Mouse (Mus musculus): Measurements from ENCODE around the gene Rbm7. TPM values are rescaled to one million over a fixed set of nuclear protein-coding genes. Genes with fewer than 3 reads are reported as not detected.

Rbm7 gene
- polyA plus RNA-seq (2017; shearing (Covaris generic)), result 205 TPM

GRCm38 (mm10) chr9:48494817-48495547, at the start of gene Rbm7, which contains the start of gene Gm5617:
Rbm7 (minus strand) TSS chr9:48495299.
Gm5617 (plus strand) TSS chr9:48495442.

DNA sequence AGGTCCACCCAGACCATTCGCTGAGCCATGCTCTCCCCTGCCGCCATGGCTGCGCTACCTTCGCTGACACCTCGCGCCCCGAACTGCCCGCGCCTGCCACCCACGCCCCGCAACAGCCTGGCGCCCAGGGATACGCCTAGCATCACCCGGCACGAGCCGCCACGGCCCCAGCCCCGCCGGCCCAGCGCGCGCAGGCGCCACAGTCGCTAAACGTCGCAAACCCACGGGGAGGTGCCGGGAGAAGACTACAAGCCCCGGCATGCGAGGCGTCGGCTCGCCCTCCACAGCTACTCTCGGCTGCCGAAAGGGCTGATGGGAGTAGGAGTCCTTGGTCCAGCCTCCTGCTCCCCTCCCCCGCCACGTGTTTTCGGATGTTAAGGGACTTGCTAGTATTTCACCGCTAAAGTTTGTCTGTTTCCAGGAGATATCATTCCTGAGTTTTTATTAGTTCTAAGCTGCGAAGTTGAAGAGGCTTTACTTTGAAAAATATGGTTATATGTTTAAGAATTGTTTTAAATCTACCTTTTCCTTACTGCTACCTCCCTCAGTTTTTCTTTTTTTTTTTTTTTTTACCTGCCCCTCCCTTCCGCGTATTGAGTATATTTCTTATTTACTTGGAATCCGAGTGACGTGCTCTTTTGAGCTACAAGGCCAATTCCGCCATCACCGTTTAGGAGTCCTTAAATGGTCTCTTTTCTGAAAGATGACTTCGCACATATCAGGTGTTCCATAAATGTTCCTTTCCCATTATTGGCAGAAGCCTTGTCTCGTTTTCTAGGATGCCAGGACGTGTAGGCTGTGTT, 14.5 kb downstream of the Rbm7 start, which contains the start of gene Rexo2:
Gene Rexo2, minus strand, starts transcription at position 213 of the 803 bp plus-strand sequence.

Other genes starting within 250 kb of the Rbm7 start
- gene Nxpe2, start 141.8 kb downstream of the Rbm7 start, polyA plus RNA-seq (2017; shearing (Covaris generic)), result 0.14 TPM
- 143 TPM for gene Rexo2, start 14.7 kb downstream of the Rbm7 start, polyA plus RNA-seq (2017; shearing (Covaris generic))
- gene Gm5617, start 143 bp upstream of the Rbm7 start, polyA plus RNA-seq (2017; shearing (Covaris generic)), result 23.5 TPM
- not detected for gene Nnmt, start 109.9 kb upstream of the Rbm7 start, polyA plus RNA-seq (2017; shearing (Covaris generic))

Measured in CD4-positive, CD25-positive, alpha-beta regulatory T cell, adult 9 weeks (primary cell).